Comparison of ENCODE assay signal across 13 mouse cellular contexts in the genomic region with DNA sequence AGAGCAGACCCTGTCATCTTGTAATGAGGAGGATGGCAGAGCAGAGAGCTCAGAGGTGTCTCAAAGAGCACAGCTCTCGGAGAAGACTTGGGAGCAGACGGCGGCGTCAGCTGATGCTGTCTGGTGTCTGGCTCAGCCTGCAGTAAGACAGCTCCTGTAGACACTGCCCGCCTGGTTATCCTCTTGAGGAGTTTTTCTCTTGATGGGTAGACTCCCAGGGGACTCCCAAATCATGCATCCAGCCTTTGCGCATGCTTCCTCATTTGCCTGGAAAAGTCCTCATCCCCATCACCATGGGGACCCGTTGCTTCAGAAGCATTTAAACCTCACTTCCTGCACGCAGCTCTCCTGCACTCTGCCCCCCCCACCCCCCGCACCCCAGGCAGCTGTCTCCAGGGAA.
A peak's percentile ranks its signal among the peaks of the same experiment; 100 is the strongest.
DNase-seq lines count a peak whose midpoint lies in the region; ATAC-seq and TF ChIP-seq lines count a peak whose summit lies in the region.
"Had no signal": no experiment of that assay in that cellular context is flagged by ENCODE, and none has a peak within 500 bp of the region (broad histone marks: within the 10 kb centered on the region; RNA-seq: fewer than 3 reads in every experiment).

No protein-coding gene starts in this region.

- no peaks in the 10 kb centered on the region for H3K36me3 ChIP-seq in lung, embryonic 14.5 days (ENCODE audit: insufficient read depth)
- H3K36me3 ChIP-seq in midbrain, embryonic 15.5 days (replicated peaks), result no peaks in the 10 kb centered on the region
- H3K36me3 ChIP-seq: heart, embryonic 15.5 days had no signal

- H3K4me3 ChIP-seq in lung, embryonic 14.5 days (ENCODE audit: low read depth, low read length), result no peak overlapping the region
- 0 out of 2 replicates have a peak overlapping the region, but pooled peaks have one; percentile 6 for H3K4me3 ChIP-seq in midbrain, embryonic 15.5 days
- H3K4me3 ChIP-seq: heart, embryonic 15.5 days had no signal

- H3K9me3 ChIP-seq in lung, embryonic 14.5 days (ENCODE audit: low read depth, low read length), result no peaks in the 10 kb centered on the region
- no peaks in the 10 kb centered on the region for H3K9me3 ChIP-seq in midbrain, embryonic 15.5 days
- H3K9me3 ChIP-seq: heart, embryonic 15.5 days had no signal

- H3K4me1 ChIP-seq in lung, embryonic 14.5 days (ENCODE audit: insufficient read depth), result no peaks in the 10 kb centered on the region
- 0 out of 2 replicates have a peak, but pooled peaks cover 8% of the 10 kb centered on the region for H3K4me1 ChIP-seq in midbrain, embryonic 15.5 days

- H3K27me3 ChIP-seq in lung, embryonic 14.5 days (ENCODE audit: insufficient read depth, low read length), result no peaks in the 10 kb centered on the region
- no peaks in the 10 kb centered on the region for H3K27me3 ChIP-seq in midbrain, embryonic 15.5 days (replicated peaks)
- H3K27me3 ChIP-seq: Patski had no signal

- 40% methylated on average over 9 of the region's 9 CpGs for WGBS in lung, embryonic 14.5 days
- 39% methylated on average over 9 of the region's 9 CpGs for WGBS in midbrain, embryonic 15.5 days

- ATAC-seq in lung, embryonic 14.5 days (ENCODE audit: insufficient read depth), result 0 out of 2 replicates have a peak, but pooled peaks have one; percentile 6
- no peak for ATAC-seq in midbrain, embryonic 15.5 days (replicated peaks)
- ATAC-seq in activated CD4-positive, CD25-positive, alpha-beta regulatory T cell, adult 4 months, result no peak
- no peak for ATAC-seq in frontal cortex, adult (ENCODE audit: low TSS enrichment)
- ATAC-seq: Patski had no signal

- no peak for TF ChIP-seq CTCF in lung, embryonic 14.5 days (IDR thresholded peaks at IDR 0.05; ENCODE audit: low read depth)

- peak; percentile 57 for DNase-seq in embryo, embryonic 11 days
- DNase-seq in embryo, embryonic 9.5 days (ENCODE audit: extremely low spot score), result no peak
- peak; percentile 19 for DNase-seq in lung, embryonic 14.5 days
- no peak for DNase-seq in lung, postnatal 25 days (ENCODE audit: low spot score)
- DNase-seq in layer of hippocampus, adult 11-12 months (ENCODE audit: low spot score), result no peak
- DNase-seq: cerebellum, adult 11-12 months; kidney, postnatal 25 days; lung, adult 18-20 months had no signal

- H3K9ac ChIP-seq in lung, embryonic 14.5 days, result no peak overlapping the region
- no peak overlapping the region for H3K9ac ChIP-seq in midbrain, embryonic 15.5 days
- H3K9ac ChIP-seq: heart, embryonic 15.5 days had no signal

- H3K4me2 ChIP-seq in lung, embryonic 14.5 days, result no peak overlapping the region
- peak overlapping the region; percentile 22; the same call in 1 of the 2 replicates for H3K4me2 ChIP-seq in midbrain, embryonic 15.5 days
- H3K4me2 ChIP-seq: heart, embryonic 15.5 days had no signal

- no peak overlapping the region for H3K27ac ChIP-seq in lung, embryonic 14.5 days (ENCODE audit: low read depth)
- H3K27ac ChIP-seq in midbrain, embryonic 15.5 days, result no peak overlapping the region
- H3K27ac ChIP-seq: heart, embryonic 15.5 days had no signal

Comparison
In these comparisons a context has a peak if more than half of its experiments do, and no peak if none do; other contexts are left out.
1. DNase-seq: peak in embryo, embryonic 11 days (single experiment) and lung, embryonic 14.5 days (single experiment); none in embryo, embryonic 9.5 days (single experiment), lung, postnatal 25 days (single experiment) and layer of hippocampus, adult 11-12 months (single experiment).